Mouse (Mus musculus) adrenal gland, postnatal 25 days (tissue): ENCODE results near the gene Eps8l1. TPM values are rescaled to one million over a fixed set of nuclear protein-coding genes. Genes with fewer than 3 reads are reported as not detected.

ENCODE experiments used
- DNase-seq: peaks from one replicate; pipeline ENCODE4 v3.0.0; 2021; ENCODE audit warnings: mixed read lengths
- total RNA-seq: library from RNA; stranded (reverse); gene quantifications from 2 replicates; pipeline ENCODE4 v1.2.3, GENCODE M21; 2021

Gene Eps8l1
- total RNA-seq, 1 experiment from 2014 or later, result 10.1 TPM

DNA sequence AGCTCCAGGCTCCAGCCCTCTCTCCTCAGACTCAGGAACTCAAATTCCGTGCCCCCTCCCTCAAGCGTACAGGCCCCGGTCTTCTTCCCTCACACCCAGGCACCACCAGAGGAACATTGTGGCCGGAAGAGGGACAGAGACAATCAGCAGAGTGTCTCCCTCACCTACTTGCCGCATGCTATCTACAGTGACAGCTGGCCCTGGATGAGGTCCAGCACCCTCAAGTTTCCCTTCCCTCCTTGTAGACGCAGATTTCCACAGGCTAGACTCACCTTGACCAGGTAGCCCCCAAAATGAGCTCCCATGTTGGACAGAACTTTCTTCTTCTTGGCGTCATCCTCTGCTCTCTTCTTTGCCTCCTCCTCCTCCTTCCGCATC is 48.3 kb downstream of the Eps8l1 start:
- DNase-seq, result no peak

- peak; percentile 68 for DNase-seq
Observed at GRCm38 (mm10) chr7:4509863-4510608, 49.6 kb downstream of the Eps8l1 start.

DNA sequence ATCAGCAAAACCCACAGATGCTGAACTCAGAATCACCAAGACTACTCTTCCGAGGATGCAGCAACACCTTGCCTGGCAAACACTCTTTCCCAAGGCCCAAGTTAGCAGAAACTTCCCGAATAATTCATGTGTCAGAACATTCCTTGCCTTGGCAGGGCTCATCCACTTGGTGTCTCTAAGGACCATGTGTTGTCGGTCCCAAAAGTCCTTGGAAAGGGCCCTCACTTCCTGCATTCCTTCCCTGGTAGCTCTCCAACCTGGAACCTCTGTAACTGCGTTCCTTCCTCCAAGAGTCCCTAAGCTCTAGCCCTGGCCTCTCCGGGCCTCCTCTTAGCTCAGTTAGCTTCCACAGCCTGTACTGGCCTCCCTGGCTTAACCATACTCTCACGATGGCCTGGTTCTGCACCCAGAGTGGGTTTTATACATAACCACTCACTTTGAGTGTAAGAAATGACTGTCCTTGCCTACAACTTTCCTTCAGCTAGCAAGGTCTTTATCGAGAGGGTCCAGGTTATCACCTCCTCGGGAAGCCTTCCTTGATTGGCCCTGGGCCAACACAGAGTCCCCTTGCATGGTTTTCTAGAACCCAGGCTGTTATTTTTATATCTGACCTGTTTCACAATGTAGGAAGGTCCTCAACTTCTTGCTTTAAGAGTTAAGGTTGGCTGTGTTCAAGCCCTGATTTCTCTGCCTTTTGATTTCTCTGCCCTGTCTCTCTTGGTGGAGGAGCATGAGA is 51.2 kb downstream of the Eps8l1 start:
- no peak for DNase-seq

- DNase-seq, result peak; percentile 41
Observed at GRCm38 (mm10) chr7:4513236-4513635, 52.8 kb downstream of the Eps8l1 start.

DNA sequence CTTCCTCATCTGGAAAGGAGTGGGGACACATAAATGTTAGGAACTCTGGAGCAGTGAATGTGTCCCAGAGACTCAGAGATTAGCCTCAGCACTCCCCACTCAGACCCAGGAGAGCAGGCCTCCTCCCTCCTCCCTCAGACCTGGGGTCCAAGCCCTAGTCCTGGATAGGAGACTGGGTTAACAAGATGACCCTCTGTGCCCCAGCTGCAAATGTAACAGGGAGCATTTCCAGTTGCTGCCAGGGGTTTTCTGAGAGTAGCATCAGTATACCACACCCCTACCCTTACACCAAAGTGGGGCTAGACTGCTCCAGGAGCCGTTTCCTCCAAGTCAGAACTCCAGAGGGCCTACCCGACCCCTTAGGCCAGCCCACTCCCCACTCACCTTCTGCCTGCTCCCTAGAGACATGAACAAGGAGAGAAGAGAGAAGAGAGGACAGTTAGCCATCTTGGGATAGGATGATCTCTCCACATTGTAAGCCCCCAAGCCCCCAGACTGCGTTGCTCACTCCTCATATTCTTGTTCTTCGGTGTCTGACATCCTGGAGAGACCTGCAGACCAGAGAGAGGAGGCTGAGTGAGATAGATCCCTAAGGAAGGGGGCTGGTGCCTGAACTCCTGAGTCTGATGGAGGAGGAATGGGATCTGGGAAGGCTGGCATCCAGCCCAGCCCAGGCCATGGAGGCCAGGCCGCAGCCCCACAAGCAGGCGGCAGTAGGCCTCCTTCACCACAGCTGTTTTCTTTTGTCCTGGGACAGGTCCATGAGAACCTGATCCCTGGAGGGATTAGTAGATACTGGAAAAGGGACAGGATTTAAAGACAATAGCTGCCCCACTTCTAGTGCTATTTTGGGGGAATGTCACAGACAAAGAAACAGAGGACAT is 53.6 kb downstream of the Eps8l1 start:
- DNase-seq, result no peak

DNA sequence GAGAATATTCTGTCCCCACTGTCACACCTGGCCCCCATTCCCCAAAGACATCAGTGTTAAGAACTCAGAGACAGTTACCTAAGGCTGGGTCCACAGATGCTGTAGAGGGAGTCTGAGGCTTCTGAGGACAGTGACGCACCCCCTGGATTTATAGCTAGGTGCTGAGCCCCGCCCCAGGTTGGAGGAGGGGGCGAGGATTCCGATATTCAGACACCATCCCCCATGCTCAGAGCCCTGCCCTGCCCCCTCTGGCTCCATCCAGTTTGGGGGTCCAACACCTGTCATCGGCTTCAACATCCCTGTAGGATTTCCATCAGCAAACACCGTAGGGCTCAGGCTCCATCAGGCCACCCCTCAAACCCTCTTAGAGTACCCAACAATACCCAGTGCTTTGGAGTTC is 55.4 kb downstream of the Eps8l1 start:
- no peak for DNase-seq

DNA sequence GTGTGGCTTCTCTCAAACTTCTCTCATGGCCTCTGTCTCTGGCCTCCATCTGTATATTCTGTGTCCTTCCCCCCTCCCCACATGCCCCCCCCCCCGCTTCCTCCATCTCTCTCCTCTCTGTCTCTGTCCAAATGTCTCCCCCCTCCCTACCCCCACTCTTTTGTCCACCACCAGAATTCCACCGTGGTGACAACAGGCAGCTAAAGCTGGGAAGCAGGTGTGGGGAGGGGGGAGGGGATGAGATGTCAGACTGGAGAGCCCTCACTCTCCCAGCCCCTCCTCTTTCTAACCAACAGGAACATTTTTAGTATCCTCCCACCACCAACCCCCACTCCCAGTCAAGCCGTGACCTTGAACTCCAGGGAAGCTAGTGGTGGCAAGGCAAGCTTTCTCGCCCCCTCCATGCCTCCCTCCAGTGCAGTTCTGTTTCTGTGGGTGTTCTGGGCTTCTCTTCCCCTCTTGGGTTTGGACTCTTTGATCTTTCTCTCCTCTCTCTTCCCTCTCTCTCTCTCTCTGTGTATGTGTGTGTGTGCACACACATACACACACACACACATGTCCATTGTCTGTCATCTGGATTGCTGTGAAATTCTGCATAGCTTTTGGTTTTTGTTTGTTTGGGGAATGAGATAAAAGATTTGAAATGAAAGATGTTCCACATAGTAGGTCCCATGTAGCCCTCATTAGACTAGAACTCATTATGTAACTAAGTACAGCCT is 56.0 kb downstream of the Eps8l1 start, which contains the start of gene Tnnt1:
Gene Tnnt1 (minus strand): TSS at position 51 of the 719 bp plus-strand sequence.
- DNase-seq, result no peak

DNA sequence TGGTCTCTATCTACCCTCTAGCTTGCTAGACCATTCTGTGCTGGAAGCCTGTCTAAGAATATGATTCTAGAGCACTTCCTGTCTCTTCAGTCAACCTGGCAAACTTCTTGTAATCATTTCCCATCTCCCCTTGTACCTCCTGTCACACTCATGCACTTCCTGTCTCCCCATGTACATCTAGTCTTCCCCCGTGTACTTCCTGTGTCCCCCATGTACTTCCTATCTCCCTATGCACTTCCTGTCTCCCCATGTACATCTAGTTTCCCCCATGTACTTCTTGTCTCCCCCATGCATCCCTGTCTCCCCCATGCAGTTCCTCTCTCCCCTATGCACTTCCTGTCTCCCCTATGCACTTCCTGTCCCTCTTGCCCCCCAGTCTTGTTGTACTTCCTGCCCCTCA is 58.0 kb downstream of the Eps8l1 start:
- DNase-seq, result no peak

DNA sequence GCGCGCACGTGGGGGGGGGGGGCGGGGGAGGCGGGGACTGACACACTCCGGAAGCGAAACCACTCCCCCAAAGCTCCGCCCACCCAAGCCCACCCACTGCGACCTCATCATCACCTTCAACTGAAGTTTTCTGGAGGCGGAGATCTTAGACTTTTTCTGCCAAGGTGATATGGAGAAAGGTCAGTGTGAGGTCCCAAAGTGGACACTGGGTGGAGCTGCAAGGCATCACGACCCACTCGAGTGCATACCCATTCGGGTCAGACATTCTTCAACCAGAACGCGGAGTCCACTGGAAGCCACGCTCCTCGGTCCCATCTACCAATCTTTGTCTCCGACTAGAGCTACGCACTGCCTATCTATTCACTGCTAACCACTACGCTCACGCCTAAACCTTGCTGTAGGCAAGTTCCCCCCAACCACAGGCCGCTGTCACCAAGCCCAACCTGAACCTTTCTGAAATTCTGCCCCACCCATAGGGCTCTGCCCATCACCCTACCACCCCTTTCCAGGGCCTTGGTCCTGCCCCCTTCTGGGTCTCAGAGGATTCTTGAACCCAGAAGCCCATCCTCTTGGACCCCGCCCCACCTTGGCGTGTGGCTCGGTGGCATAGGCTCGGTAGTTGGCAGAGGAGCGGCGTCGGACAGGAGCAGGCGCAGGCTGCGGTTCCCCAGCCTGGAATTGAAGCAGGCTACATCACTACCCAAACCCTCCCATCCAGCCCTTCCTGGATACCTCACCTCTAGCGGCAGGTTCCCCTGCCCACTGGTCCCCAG is 60.9 kb downstream of the Eps8l1 start:
- DNase-seq, result no peak

GRCm38 (mm10) chr7:4522292-4522691 is 61.8 kb downstream of the Eps8l1 start:
- DNase-seq, result no peak

- DNase-seq, result no peak
Observed at GRCm38 (mm10) chr7:4523205-4524130, 63.0 kb downstream of the Eps8l1 start.

- DNase-seq, result peak; percentile 23
Observed at GRCm38 (mm10) chr7:4524212-4524922, 63.9 kb downstream of the Eps8l1 start, which contains the start of gene Tnni3. Gene Tnni3 (minus strand): TSS chr7:4524229.

- DNase-seq, result peak; percentile 60
Observed at GRCm38 (mm10) chr7:4526341-4527301, 66.1 kb downstream of the Eps8l1 start.

DNA sequence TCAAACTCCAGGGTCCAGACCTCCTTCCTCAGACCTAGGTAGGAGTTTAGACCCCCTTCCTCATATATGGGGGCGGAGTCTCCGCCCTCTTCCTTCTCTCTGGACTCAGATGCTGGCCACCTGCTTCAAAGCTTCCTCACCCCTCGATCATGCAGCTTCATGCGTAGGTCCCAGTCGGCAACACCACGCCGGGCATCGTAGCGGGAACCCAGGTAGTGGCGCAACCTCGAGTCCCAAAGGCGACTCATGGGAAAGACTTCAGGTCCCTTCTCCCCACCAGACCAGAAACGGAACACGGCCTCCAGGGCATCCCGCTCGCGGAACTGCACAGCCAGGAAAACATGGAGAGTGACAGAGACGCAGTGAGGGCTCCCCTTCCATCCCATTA is 66.8 kb downstream of the Eps8l1 start:
- no peak for DNase-seq
